Mouse (Mus musculus) myocyte (in vitro differentiated cells): ENCODE results near the gene Mrpl48.

Experiments
- CEBPB ChIP-seq: IDR thresholded peaks from 2 replicates; pipeline ENCODE4 v1.6.1; 2011; ENCODE audit warnings: mild to moderate bottlenecking, moderate library complexity; ENCODE audit not compliant: poor library complexity, insufficient read depth, severe bottlenecking
- E2F4 ChIP-seq: IDR thresholded peaks from one replicate; pipeline ENCODE4 v1.6.1; 2011; ENCODE audit warnings: mild to moderate bottlenecking, control low read depth, moderate library complexity; ENCODE audit not compliant: insufficient read depth
- MAX ChIP-seq: IDR thresholded peaks from one replicate; pipeline ENCODE4 v1.6.1; 2011; ENCODE audit warnings: low read depth, mild to moderate bottlenecking, control low read depth
- MYOD1 ChIP-seq, 3 experiments: IDR thresholded peaks; one replicate each; pipeline ENCODE4 v1.6.1; 2011; ENCODE audit warnings: control low read depth in 2 of 3, low read depth in 2 of 3, mild to moderate bottlenecking in 2 of 3, moderate library complexity in 1 of 3; ENCODE audit not compliant: insufficient read length in 2 of 3, control insufficient read depth in 1 of 3
- POLR2A ChIP-seq: IDR thresholded peaks from one replicate; pipeline ENCODE4 v1.6.1; 2011; ENCODE audit warnings: low read depth, mild to moderate bottlenecking, control low read depth, moderate library complexity; ENCODE audit not compliant: insufficient read length
- POLR2AphosphoS2 ChIP-seq: IDR thresholded peaks from one replicate; pipeline ENCODE4 v1.6.1; 2011; ENCODE audit warnings: low read depth, control low read depth; ENCODE audit not compliant: insufficient read length
- USF1 ChIP-seq: IDR thresholded peaks from one replicate; pipeline ENCODE4 v1.6.1; 2011; ENCODE audit warnings: low read depth, mild to moderate bottlenecking, control low read depth, moderate library complexity

DNA sequence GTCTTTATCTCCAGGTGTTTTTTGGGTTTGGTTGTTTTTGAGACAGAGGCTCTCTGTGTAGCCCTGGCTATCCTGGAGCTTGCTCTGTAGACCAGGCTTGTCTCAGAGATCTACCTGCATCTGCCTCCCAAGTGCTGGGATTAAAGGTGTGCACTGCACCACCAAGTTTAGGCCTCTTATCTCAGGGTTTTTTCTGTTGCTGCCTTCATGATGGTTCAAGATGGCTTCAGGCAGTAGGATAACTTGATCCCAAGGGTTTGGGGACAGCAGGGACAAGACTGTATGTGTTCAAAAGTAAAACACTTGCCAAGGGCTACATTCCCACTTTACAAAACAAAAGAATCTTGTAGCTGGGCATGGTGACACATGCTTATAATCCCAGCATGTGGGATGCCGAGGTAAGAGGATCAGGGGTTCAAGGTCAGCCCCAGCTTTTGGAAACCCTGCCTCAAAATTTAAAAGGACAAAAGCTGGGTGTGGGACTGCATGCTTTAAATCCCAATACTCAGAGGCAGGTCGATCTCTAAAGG lies 106.2 kb downstream of the Mrpl48 start:
- TF ChIP-seq USF1 (no peak), POLR2AphosphoS2 (no peak), CEBPB (no peak), POLR2A (no peak), MYOD1 (IDR thresholded peaks at IDR 0.05; ENCODE audit: control insufficient read depth in 1 of 3, insufficient read length in 2 of 3, low read depth in 2 of 3) (no peak), MAX (no peak), E2F4 (no peak)
